Mouse (Mus musculus) midbrain, embryonic 10.5 days (tissue): ENCODE measurements around the gene Orai3. TPM values are rescaled to one million over a fixed set of nuclear protein-coding genes. Genes with fewer than 3 reads are reported as not detected.
"Not testable (repeated sequence)": the region's sequence is repeated elsewhere in the genome, so short reads cannot be mapped to it uniquely, and the experiment has no call there.

Experiments used
- DNase-seq: peaks from one replicate; pipeline ENCODE4 v3.0.0-alpha.2; 2017; ENCODE audit warnings: low spot score
- H3K27ac ChIP-seq: fragments of 300-500 bp; sonication (generic); replicated peaks from 2 replicates; pipeline ENCODE4 v1.5.1; 2016; ENCODE audit warnings: mild to moderate bottlenecking
- H3K27me3 ChIP-seq: fragments of 300-500 bp; sonication (generic); 2 replicates; pipeline ENCODE4 v1.6.1; 2016; ENCODE audit warnings: low read depth, mild to moderate bottlenecking; ENCODE audit not compliant: poor library complexity, severe bottlenecking
- H3K36me3 ChIP-seq: fragments of 300-500 bp; sonication (generic); 2 replicates; pipeline ENCODE4 v1.6.1; 2016; ENCODE audit warnings: mild to moderate bottlenecking, moderate library complexity
- H3K4me1 ChIP-seq: fragments of 300-500 bp; sonication (generic); 2 replicates; pipeline ENCODE4 v1.6.1; 2016
- H3K4me3 ChIP-seq: fragments of 300-500 bp; sonication (generic); 2 replicates; pipeline ENCODE4 v1.5.1; 2016; ENCODE audit warnings: mild to moderate bottlenecking, moderate library complexity
- H3K9me3 ChIP-seq: fragments of 300-500 bp; sonication (generic); replicated peaks from 2 replicates; pipeline ENCODE4 v1.6.1; 2016; ENCODE audit warnings: mild to moderate bottlenecking
- WGBS: fragments of 180-500 bp; shearing (Covaris S2); methylation state at CpG from one replicate; pipeline ENCODE4 v1.1.7; 2016; 5-methylcytosine and 5-hydroxymethylcytosine counted together
- polyA plus RNA-seq: library from polyadenylated mRNA; unstranded; fragments of >200 nt; fragmentation: Nextera tagmentation; extraction: Ambion mirVana; gene quantifications from 2 replicates; pipeline ENCODE4 v1.2.1, GENCODE M21; 2016

Gene Orai3
- 8.3 and 10.1 TPM in 2 replicates for polyA plus RNA-seq

- peaks cover 44% of the 10 kb centered on the region for H3K4me1 ChIP-seq
- peak within 1 kb of the TSS; percentile 61 for H3K4me3 ChIP-seq
- peak; percentile 80 for DNase-seq
- H3K27me3 ChIP-seq: no peaks in the 10 kb centered on the region
- H3K27ac ChIP-seq: peak within 1 kb of the TSS; percentile 87
- WGBS: under 1% methylated on average over 24 of the region's 24 CpGs
- H3K9me3 ChIP-seq: no peaks in the 10 kb centered on the region
- H3K36me3 ChIP-seq: peaks cover 40% of the 10 kb centered on the region
Observed at GRCm38 (mm10) chr7:127769651-127770038, at the start of gene Orai3. Orai3 (plus strand) TSS chr7:127769815.

DNA sequence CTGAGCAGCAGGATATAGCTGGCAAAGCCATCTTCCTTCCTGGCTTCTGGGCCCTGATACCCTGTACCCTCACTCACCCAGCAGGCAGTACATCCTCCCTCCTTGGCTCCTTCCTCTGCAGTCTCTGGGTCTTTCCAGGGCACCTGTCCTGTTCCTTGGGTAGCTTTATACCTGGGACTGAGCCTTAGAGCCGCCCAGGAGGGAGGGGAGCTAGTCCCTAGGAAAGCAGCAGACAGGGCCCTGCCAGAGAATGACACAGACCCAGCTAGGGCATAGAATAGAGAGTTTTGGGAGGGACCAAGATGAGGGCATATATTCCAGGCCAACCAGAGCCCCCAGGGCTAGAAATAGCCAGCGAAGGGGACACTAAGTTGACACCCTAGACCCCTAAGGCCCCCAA is 44.1 kb upstream of the Orai3 start:
- Histone ChIP-seq H3K27ac (no peak overlapping the region), H3K36me3 (no peaks in the 10 kb centered on the region), H3K9me3 (no peaks in the 10 kb centered on the region), H3K4me3 (no peak overlapping the region), H3K27me3 (no peaks in the 10 kb centered on the region), H3K4me1 (peaks cover 11% of the 10 kb centered on the region)
- DNase-seq: no peak
- 24% methylated on average over 2 of the region's 2 CpGs for WGBS

GRCm38 (mm10) chr7:127725924-127726323 is 43.7 kb upstream of the Orai3 start:
- 46% methylated on average over 6 of the region's 6 CpGs for WGBS
- H3K36me3 ChIP-seq: no peaks in the 10 kb centered on the region
- H3K4me1 ChIP-seq: peaks cover 11% of the 10 kb centered on the region
- H3K27ac ChIP-seq: no peak overlapping the region
- H3K27me3 ChIP-seq: no peaks in the 10 kb centered on the region
- no peak overlapping the region for H3K4me3 ChIP-seq
- DNase-seq: no peak
- H3K9me3 ChIP-seq: no peaks in the 10 kb centered on the region

DNA sequence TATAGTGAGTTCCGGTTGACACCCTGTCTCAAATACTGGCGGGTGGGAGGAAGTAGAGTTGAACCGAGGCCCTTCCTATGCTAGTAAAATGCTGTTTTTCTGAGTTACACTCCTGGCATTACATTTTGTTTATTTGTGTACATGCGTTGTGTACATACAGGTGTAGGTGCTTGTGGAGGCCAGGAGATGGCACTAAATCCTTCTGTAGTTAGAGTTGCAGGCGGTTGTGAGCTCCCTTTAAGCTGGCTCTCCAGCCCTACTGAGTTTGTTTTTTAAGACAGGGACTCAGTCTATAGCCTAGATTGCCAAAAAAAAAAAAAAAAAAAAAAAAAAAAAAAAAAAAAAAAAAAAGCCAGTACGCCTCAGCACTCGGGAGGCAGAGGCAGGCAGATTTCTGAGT is 41.7 kb upstream of the Orai3 start:
- 87% methylated on average over 7 of the region's 7 CpGs for WGBS
- no peaks in the 10 kb centered on the region for H3K36me3 ChIP-seq
- H3K4me1 ChIP-seq: peaks cover 11% of the 10 kb centered on the region
- no peak overlapping the region for H3K27ac ChIP-seq
- H3K9me3 ChIP-seq: no peaks in the 10 kb centered on the region
- DNase-seq: no peak
- no peak overlapping the region for H3K4me3 ChIP-seq
- H3K27me3 ChIP-seq: no peaks in the 10 kb centered on the region

DNA sequence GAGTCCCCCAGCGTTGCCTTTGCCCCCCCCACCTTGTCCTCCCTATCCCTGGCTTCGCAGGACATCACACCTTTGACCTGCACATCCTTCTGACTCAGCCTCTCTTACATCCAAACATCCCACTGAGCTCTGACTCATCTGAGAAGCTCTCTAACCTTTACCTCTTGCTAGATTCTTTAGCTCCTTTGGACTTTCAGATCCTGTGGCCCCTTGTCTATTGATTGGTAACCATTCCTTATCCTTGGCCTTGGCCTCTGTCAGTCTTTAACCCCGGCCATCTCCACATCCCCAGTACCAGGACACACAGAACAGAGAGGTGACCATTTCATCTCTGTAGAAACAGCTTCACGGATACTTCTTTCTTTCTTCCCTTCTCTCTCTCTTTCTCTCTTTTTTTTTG is 39.4 kb upstream of the Orai3 start:
- no peaks in the 10 kb centered on the region for H3K9me3 ChIP-seq
- H3K4me1 ChIP-seq: peaks cover 11% of the 10 kb centered on the region
- WGBS: 77% methylated on average over 4 of the region's 4 CpGs
- H3K27ac ChIP-seq: no peak overlapping the region
- no peaks in the 10 kb centered on the region for H3K27me3 ChIP-seq
- no peak for DNase-seq
- H3K36me3 ChIP-seq: no peaks in the 10 kb centered on the region
- H3K4me3 ChIP-seq: no peak overlapping the region

DNA sequence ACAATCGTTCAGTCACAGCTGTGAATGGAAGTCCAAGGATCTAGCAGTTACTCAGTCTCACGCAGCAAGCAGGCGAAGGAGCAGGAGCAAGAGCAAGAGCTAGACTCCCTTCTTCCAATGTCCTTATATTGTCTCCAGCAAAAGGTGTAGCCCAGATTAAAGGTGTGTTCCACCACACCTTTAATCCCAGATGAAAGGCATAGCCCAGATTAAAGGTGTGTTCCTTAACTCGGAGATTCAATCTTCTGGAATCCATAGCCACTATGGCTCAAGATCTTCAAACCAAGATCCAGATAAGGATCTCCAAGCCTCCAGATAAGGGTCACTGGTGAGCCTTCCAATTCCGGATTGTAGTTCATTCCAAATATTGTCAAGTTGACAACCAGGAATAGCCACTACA is 37.5 kb upstream of the Orai3 start, which contains the start of gene Ctf2:
Gene Ctf2, minus strand, starts transcription at position 101 of the 400 bp plus-strand sequence.
- not testable (repeated sequence) for H3K27me3 ChIP-seq, DNase-seq, H3K4me3 ChIP-seq, H3K36me3 ChIP-seq, H3K4me1 ChIP-seq, H3K27ac ChIP-seq, H3K9me3 ChIP-seq
- 89% methylated on average over 1 of the region's 5 CpGs for whole genome bisulfite sequencing

DNA sequence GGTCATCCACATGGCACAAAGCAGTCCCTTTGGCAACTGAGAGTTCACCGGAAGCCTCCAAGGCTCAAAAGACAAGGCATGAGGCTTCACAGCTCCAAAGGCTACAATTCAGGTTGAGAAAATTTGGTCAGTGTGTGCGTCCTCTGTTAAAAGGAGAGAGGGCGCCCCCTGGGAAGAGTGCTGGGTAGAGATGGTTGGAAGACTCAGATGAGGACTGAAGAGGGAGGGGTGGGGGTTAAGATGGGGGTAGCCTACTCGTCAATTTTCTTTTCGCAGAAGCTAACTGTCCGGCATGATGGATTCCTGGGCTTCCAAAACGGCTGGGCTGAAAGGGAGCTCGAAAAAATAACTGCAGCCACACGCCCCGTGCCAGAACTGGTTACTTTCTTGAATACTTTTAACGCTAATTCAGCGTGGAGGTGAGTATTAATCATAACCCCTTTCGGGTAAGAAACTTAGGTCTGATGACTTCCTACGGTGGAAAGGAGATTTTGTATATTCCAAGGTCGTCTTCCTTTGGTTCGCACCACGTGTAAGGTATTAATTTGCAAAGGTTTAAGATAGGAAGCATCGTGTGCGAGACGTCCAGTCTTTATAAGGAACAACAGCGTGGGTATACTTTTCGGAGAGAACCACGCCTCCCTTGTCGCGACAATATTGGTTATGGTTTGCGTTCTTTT is 25.1 kb upstream of the Orai3 start, which contains the start of gene Fbxl19:
Gene Fbxl19, plus strand, starts transcription at position 178 of the 680 bp plus-strand sequence.
- H3K4me1 ChIP-seq: peaks cover 30% of the 10 kb centered on the region
- DNase-seq: peak; percentile 75
- H3K4me3 ChIP-seq: peak within 1 kb of the TSS; percentile 95
- H3K27ac ChIP-seq: peak within 1 kb of the TSS; percentile 98
- no peaks in the 10 kb centered on the region for H3K9me3 ChIP-seq
- H3K27me3 ChIP-seq: no peaks in the 10 kb centered on the region
- H3K36me3 ChIP-seq: peaks cover 19% of the 10 kb centered on the region
- 2% methylated on average over 26 of the region's 26 CpGs for WGBS

DNA sequence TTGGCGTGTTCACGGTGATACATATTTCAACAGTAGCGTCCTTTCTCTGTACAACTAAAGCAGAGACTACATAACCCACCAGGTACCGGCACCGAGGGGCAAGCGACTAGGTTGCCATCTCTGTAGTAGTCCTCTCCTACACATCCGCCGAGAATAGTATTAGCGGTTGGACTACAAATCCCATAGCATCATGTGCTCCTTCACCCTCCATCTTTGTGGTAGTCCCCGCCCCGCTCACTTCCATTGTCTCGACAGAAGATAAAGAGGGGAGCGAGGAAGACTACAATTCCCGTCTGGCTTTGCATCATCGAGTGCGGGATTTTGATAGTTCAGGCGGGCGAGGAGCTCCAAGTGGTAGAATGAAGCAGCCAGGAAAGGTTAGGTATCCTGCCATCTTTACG is 24.4 kb upstream of the Orai3 start:
- under 1% methylated on average over 19 of the region's 19 CpGs for WGBS
- Histone ChIP-seq H3K4me1 (peaks cover 34% of the 10 kb centered on the region), H3K27me3 (no peaks in the 10 kb centered on the region), H3K27ac (peak overlapping the region; percentile 98), H3K9me3 (no peaks in the 10 kb centered on the region), H3K36me3 (peaks cover 26% of the 10 kb centered on the region), H3K4me3 (peak overlapping the region; percentile 95)
- peak; percentile 95 for DNase-seq

DNA sequence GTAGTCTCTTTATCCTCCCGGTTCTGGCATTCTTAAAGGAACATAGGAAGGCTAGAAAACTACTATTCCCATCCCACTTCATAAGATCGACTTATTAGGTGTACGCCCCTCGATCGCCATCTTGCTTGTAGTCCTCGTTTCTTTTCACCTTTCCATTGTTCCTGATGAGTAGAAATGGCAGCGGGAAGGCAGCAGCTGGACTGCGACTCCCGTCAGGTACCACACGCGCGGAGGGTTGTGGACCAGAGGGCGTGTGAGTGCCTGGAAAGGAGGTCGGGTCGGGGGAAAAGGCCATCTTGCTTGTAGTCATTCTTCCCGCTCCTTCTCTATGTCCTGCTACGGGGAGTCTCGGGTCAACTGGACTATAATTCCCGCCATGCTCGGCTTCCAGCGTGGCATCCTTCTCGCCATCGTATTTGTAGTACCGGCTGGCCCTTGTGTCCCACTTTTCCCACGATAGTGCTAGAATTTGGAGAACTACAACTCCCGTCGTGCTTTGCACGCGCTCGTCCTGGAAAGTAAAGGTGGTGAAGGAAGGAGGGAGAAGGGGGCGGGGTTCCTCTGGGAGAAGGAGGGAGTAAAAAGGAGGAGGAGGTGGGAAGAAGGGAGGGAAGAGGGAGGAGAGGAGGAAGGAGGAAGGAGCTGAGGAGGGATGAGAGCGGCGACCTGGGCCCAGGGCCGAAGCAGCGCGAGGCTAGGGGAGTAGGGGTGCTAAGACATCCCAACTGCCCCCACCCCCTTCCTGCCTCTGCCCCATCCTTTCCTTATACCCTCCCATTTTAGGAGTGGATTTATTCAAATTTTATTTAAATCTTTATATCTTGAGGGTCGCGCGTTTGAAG is 23.7 kb upstream of the Orai3 start:
- Histone ChIP-seq H3K4me3 (peak overlapping the region; percentile 95), H3K4me1 (peaks cover 34% of the 10 kb centered on the region), H3K9me3 (no peaks in the 10 kb centered on the region), H3K27ac (peak overlapping the region; percentile 98), H3K27me3 (no peaks in the 10 kb centered on the region), H3K36me3 (peaks cover 32% of the 10 kb centered on the region)
- WGBS: under 1% methylated on average over 39 of the region's 39 CpGs
- DNase-seq: peak; percentile 95

DNA sequence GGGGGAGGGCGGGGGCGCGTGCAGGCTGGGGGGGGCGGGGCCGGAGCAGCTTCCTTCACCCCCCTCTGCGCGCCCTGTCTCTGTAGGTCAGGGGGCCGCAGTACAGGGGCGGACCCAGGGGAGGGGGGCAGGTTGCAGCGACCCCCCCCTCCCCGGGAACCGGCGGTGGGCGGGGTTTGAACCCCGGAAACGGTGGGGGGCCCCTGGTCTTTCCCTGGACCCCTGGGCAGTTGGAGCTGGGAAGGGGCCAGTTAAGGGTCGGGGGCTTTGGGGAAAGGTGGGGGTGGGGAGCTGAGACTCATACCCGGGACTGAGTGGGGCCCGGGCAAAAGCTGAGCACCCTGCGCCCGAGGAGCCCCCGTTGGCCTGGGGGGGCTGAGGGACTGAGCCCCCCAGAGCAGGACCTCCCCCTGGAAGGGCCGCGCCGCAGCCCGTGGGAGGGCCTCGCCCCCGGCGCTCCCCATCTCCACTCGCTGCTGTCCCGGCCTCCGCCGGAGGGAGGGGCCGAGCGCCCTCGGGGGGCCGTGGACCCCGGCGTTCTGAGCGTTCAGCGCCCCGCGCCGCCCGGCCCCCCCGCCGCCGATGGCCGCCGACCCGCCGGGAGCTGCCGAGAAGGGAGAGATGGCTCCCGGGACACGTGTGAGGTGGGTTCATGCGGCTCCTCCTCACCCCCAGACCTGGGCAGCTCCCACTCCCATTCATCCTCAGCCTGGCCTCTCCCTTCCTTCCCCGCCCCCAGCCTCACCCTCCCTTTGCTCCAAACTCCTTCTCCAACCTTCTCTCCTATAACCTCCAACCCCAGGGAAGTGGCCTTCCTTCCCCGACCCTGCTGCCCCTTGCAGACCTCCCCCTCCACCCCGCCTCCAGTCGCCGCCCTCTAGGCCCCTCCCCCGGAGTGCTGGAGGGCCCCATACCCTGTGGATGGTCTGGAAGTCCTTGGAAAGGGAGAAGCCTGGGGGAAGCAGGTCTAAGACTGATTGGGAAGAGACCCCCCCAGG is 22.8 kb upstream of the Orai3 start:
- Histone ChIP-seq H3K27me3 (no peaks in the 10 kb centered on the region), H3K36me3 (peaks cover 42% of the 10 kb centered on the region), H3K27ac (peak overlapping the region; percentile 98), H3K4me3 (peak overlapping the region; percentile 95), H3K4me1 (peaks cover 34% of the 10 kb centered on the region), H3K9me3 (no peaks in the 10 kb centered on the region)
- 0% methylated on average over 41 of the region's 62 CpGs for WGBS
- peak; percentile 73 for DNase-seq

DNA sequence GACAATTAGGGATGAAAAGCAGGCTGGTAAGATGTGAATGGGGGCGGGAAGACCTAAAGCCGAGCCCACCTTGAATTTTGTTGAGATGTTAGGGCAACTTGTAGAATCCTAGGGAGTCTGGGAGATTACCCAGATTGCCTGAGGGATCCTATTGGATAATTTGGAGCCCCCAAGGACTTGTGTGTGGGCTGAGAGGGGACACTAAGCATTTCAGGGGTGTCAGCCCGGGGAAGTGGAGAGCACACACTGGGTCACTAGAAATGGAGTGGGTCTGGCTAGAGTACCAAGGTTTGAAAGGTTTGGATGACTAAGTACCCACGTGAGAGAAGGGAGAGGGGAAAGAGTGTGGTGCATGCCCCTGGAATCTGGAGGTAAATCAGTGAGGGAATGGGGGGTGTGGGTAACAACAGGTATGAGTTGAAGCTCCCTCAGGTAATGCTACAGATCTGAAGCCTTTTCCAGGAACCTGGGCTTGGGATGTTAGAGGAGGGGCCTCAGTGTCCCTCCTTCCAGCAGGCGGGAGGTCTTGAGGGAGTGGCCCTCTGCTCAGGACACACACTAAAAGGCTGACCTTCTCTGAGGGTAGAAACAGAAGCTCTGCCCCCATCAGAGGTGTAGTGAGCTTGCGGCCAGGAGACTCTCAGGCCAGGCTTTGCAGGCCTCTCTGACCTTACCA is 21.9 kb upstream of the Orai3 start:
- DNase-seq: no peak
- Histone ChIP-seq H3K4me3 (peak overlapping the region; percentile 95), H3K36me3 (peaks cover 51% of the 10 kb centered on the region), H3K27ac (peak overlapping the region; percentile 98), H3K27me3 (no peaks in the 10 kb centered on the region), H3K9me3 (no peaks in the 10 kb centered on the region), H3K4me1 (peaks cover 34% of the 10 kb centered on the region)
- 39% methylated on average over 6 of the region's 6 CpGs for WGBS

GRCm38 (mm10) chr7:127748235-127748560 is 21.4 kb upstream of the Orai3 start:
- WGBS: 95% methylated on average over 28 of the region's 28 CpGs
- no peak for DNase-seq
- Histone ChIP-seq H3K4me1 (peaks cover 34% of the 10 kb centered on the region), H3K4me3 (peak overlapping the region; percentile 95), H3K27me3 (no peaks in the 10 kb centered on the region), H3K36me3 (peaks cover 56% of the 10 kb centered on the region), H3K9me3 (no peaks in the 10 kb centered on the region), H3K27ac (peak overlapping the region; percentile 98)
